Mouse (Mus musculus): ENCODE data around the gene Gm14214. TPM values are rescaled to one million over a fixed set of nuclear protein-coding genes. Genes with fewer than 3 reads are reported as not detected.

Gm14214 gene
- polyA plus RNA-seq, 1 experiment from 2014 or later = not detected

DNA sequence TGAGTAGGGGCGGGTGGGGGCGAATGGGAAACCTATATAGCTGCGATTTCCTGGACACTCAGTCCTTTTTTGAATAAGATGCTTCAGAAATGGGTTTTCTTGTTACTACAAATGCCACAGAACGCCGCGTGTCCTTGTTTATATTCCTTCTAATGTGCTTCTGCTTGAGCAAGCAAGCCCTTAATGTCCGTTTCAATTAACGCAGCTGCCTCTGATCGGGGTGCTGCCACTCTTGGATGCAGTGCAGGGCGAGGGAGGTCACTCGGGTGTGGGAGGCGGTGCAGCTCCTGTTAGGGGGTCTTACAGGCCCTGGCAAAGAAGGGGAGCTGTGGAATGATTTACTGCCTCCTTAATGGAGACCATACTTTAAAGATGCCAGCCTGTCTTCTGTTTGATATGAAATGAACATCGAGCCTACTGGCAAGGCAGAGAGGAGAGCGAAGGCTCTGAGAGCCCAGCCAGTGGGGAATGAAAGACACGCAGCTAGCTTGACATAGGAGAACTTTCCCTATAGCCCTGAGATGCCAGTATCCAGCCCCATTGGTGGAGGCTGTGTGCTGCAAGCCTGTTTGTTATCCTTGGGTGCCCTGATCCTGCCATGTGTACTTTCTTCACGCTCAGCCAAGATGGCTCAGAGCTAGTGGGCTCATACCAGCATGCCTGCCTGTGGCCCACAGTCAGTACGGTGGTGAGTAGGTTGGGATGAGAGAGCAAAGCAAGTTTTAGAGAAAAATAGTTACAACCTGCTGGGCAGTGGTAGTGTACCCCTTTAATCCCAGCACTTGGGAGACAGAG lies 13.2 kb upstream of the Gm14214 start:
- Histone ChIP-seq H3K4me1 (ENCODE audit: control insufficient read depth, insufficient read depth, low read length) (peaks cover 11% of the 10 kb centered on the region), H3K9me3 (ENCODE audit: control insufficient read depth, low read length) (no peaks in the 10 kb centered on the region), H3K9ac (ENCODE audit: low read depth, low read length) (no peak overlapping the region), H3K27me3 (replicated peaks; ENCODE audit: control insufficient read depth, insufficient read depth, low read length) (no peaks in the 10 kb centered on the region), H3K4me2 (ENCODE audit: low read depth, low read length) (no peak overlapping the region), H3K4me3 (ENCODE audit: low read depth, low read length) (no peak overlapping the region), H3K36me3 (ENCODE audit: control insufficient read depth, insufficient read depth, low read length) (no peaks in the 10 kb centered on the region), H3K27ac (replicated peaks; ENCODE audit: low read depth, low read length) (no peak overlapping the region)
- ATAC-seq (ENCODE audit: low read depth) (no peak), DNase-seq (ENCODE audit: low spot score) (peak; percentile 33)
- 79% methylated on average over 17 of the region's 17 CpGs for WGBS

DNA sequence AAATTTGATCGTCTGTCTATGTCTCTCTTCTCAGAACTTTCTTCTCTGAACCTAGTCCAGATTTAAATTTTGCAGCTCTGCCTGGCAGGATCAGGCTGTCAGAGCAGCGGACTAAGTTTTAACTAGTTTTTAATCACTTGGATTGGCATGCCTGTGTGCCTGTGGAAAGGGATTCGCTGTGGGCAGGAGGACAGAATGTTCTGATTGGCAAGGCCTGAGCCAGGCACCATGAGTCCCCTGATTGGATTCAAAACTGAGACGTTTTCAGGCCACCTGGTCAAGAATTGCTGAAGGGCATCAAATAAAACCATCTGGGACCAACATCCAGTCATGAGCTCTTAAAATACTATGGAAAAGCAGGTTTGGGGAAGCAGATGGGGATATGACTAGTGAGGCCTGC lies 12.5 kb upstream of the Gm14214 start:
- Histone ChIP-seq H3K9ac (ENCODE audit: low read depth, low read length) (no peak overlapping the region), H3K4me3 (ENCODE audit: low read depth, low read length) (no peak overlapping the region), H3K36me3 (ENCODE audit: control insufficient read depth, insufficient read depth, low read length) (no peaks in the 10 kb centered on the region), H3K4me2 (ENCODE audit: low read depth, low read length) (no peak overlapping the region), H3K9me3 (ENCODE audit: control insufficient read depth, low read length) (no peaks in the 10 kb centered on the region), H3K27me3 (replicated peaks; ENCODE audit: control insufficient read depth, insufficient read depth, low read length) (no peaks in the 10 kb centered on the region), H3K4me1 (ENCODE audit: control insufficient read depth, insufficient read depth, low read length) (peaks cover 11% of the 10 kb centered on the region), H3K27ac (replicated peaks; ENCODE audit: low read depth, low read length) (no peak overlapping the region)
- DNase-seq (ENCODE audit: low spot score) (no peak), ATAC-seq (ENCODE audit: low read depth) (no peak)
- 57% methylated on average over 4 of the region's 4 CpGs for WGBS

DNA sequence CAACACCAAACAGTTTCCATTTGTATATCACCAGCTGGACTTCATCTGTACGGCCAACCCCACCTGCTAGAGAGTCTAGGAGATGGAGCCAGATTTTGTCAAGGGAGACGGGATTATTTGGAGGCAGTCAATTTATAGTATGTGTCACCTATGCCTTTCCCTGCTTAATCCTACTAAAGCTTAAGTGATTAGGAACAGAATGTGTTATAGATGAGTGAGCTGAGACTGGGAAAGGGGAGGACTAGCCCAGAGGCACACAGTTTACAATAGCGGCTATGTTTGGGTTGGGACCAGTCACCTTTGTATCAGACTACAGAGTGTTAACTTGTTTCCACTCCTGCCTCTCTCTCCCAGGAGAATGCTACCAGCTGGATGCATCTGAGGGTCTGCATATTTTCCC lies 9.8 kb upstream of the Gm14214 start:
- no peaks in the 10 kb centered on the region for H3K9me3 ChIP-seq (ENCODE audit: control insufficient read depth, low read length)
- 35% methylated on average over 3 of the region's 3 CpGs for WGBS
- H3K4me3 ChIP-seq (ENCODE audit: low read depth, low read length) = no peak overlapping the region

DNA sequence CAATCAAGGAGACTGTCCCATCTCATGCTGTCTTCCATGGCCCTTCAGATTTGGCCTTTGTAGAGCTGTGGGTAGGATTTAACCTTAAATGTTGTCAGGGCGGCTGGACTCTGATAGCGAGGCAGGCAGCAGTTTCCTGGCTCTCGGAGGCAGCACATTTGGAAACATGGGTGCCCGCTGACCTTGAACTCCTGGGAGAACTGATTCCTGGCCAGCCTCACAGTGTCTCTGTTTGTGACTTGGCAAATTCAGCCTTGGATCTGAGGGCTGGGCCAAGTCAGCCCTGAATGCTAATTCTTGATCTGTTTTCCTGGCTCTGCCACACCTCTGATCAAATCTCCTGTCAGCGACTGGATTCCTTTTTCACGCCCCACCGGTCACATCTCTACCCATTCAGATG lies 6.7 kb upstream of the Gm14214 start:
- Histone ChIP-seq H3K9me3 (ENCODE audit: control insufficient read depth, low read length) (no peaks in the 10 kb centered on the region), H3K27me3 (replicated peaks; ENCODE audit: control insufficient read depth, insufficient read depth, low read length) (no peaks in the 10 kb centered on the region), H3K9ac (ENCODE audit: low read depth, low read length) (no peak overlapping the region), H3K4me1 (ENCODE audit: control insufficient read depth, insufficient read depth, low read length) (no peaks in the 10 kb centered on the region), H3K27ac (replicated peaks; ENCODE audit: low read depth, low read length) (no peak overlapping the region), H3K4me2 (ENCODE audit: low read depth, low read length) (no peak overlapping the region), H3K4me3 (ENCODE audit: low read depth, low read length) (no peak overlapping the region), H3K36me3 (ENCODE audit: control insufficient read depth, insufficient read depth, low read length) (no peaks in the 10 kb centered on the region)
- no peak for ATAC-seq (ENCODE audit: low read depth)
- no peak for DNase-seq (ENCODE audit: low spot score)
- 72% methylated on average over 7 of the region's 7 CpGs for WGBS

More for the DNA sequence above, 9.8 kb upstream of the Gm14214 start:
- no peaks in the 10 kb centered on the region for H3K36me3 ChIP-seq (ENCODE audit: control insufficient read depth, insufficient read depth, low read length)
- no peak overlapping the region for H3K9ac ChIP-seq (ENCODE audit: low read depth, low read length)
- peaks cover 3% of the 10 kb centered on the region for H3K4me1 ChIP-seq (ENCODE audit: control insufficient read depth, insufficient read depth, low read length)
- H3K27me3 ChIP-seq (replicated peaks; ENCODE audit: control insufficient read depth, insufficient read depth, low read length) = no peaks in the 10 kb centered on the region
- no peak overlapping the region for H3K27ac ChIP-seq (replicated peaks; ENCODE audit: low read depth, low read length)
- ATAC-seq (ENCODE audit: low read depth) = no peak
- DNase-seq (ENCODE audit: low spot score) = no peak
- H3K4me2 ChIP-seq (ENCODE audit: low read depth, low read length) = no peak overlapping the region

DNA sequence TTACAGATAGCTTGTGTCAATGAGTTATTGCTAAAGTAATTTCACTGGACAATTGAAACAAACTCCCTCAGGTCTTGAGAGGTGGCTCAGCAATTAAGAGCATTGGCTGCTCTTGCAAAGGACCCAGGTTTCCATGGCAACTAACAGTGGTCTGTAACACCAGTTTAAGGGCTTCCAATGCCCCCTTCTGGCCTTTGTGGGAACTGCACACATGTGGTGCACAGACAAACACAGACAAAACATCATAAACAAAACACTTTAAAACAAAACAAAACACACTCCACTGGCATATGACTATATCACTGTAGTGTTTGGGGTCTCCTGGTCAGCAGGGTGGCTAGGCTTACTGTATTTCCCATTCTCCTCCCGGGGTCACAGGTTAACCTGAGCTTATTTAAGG lies 4.2 kb upstream of the Gm14214 start:
- ATAC-seq (ENCODE audit: low read depth) = no peak
- H3K4me2 ChIP-seq (ENCODE audit: low read depth, low read length) = no peak overlapping the region
- 85% methylated on average over 1 of the region's 1 CpGs for WGBS
- no peak overlapping the region for H3K9ac ChIP-seq (ENCODE audit: low read depth, low read length)
- H3K27ac ChIP-seq (replicated peaks; ENCODE audit: low read depth, low read length) = no peak overlapping the region
- H3K4me3 ChIP-seq (ENCODE audit: low read depth, low read length) = no peak overlapping the region
- H3K27me3 ChIP-seq (replicated peaks; ENCODE audit: control insufficient read depth, insufficient read depth, low read length) = no peaks in the 10 kb centered on the region
- no peaks in the 10 kb centered on the region for H3K4me1 ChIP-seq (ENCODE audit: control insufficient read depth, insufficient read depth, low read length)
- no peak for DNase-seq (ENCODE audit: low spot score)
- H3K9me3 ChIP-seq (ENCODE audit: control insufficient read depth, low read length) = no peaks in the 10 kb centered on the region
- no peaks in the 10 kb centered on the region for H3K36me3 ChIP-seq (ENCODE audit: control insufficient read depth, insufficient read depth, low read length)

DNA sequence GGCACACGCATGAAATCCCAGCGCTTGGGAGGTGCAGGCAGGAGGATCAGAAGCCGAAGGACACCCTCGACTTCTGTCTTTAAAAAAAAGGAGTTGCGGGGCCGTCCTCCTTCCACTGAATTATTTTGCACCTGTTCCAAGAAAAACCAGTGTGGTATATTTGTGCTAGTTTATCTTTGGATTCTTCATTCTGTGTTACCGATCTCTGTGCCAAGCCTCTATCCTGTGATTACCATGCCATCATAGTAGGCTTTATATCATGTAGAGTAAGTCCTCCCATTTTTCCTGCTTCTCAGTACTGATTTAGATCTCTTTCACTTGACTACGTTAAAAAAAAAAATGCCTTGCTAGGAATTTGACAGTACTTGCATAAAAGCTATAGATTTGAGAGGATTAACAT lies 1.8 kb upstream of the Gm14214 start:
- Histone ChIP-seq H3K9me3 (ENCODE audit: control insufficient read depth, low read length) (no peaks in the 10 kb centered on the region), H3K4me2 (ENCODE audit: low read depth, low read length) (no peak overlapping the region), H3K27ac (replicated peaks; ENCODE audit: low read depth, low read length) (no peak overlapping the region), H3K4me3 (ENCODE audit: low read depth, low read length) (no peak overlapping the region), H3K27me3 (replicated peaks; ENCODE audit: control insufficient read depth, insufficient read depth, low read length) (no peaks in the 10 kb centered on the region), H3K4me1 (ENCODE audit: control insufficient read depth, insufficient read depth, low read length) (no peaks in the 10 kb centered on the region), H3K9ac (ENCODE audit: low read depth, low read length) (no peak overlapping the region), H3K36me3 (ENCODE audit: control insufficient read depth, insufficient read depth, low read length) (no peaks in the 10 kb centered on the region)
- DNase-seq (ENCODE audit: low spot score) (no peak), ATAC-seq (ENCODE audit: low read depth) (no peak)
- WGBS = 71% methylated on average over 8 of the region's 8 CpGs

DNA sequence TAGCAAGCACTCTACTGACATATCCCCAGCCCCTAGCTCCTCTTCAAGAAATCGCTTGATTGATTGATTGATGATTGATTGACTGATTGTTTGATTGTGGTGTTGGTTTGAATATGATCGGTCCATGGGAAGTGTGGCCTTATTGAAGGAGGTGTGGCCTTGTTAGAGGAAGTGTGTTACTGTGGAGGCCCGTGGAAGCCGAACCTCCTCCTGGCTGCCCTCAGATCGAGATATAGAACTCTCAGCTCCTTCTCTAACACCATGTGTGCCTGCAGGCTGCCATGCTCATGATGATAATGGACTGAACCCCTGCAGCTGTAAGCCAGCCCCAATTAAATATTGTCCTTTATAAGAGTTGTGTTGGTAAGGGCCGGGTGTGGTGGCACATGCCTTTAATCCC lies 2.8 kb downstream of the Gm14214 start:
- DNase-seq (ENCODE audit: low spot score) = no peak
- Histone ChIP-seq H3K27ac (replicated peaks; ENCODE audit: low read depth, low read length) (no peak overlapping the region), H3K9ac (ENCODE audit: low read depth, low read length) (no peak overlapping the region), H3K4me1 (ENCODE audit: control insufficient read depth, insufficient read depth, low read length) (peaks cover 8% of the 10 kb centered on the region; the same call in 1 of the 2 replicates), H3K36me3 (ENCODE audit: control insufficient read depth, insufficient read depth, low read length) (no peaks in the 10 kb centered on the region), H3K4me2 (ENCODE audit: low read depth, low read length) (no peak overlapping the region), H3K4me3 (ENCODE audit: low read depth, low read length) (no peak overlapping the region), H3K27me3 (replicated peaks; ENCODE audit: control insufficient read depth, insufficient read depth, low read length) (no peaks in the 10 kb centered on the region), H3K9me3 (ENCODE audit: control insufficient read depth, low read length) (no peaks in the 10 kb centered on the region)
- no peak for ATAC-seq (ENCODE audit: low read depth)
- 96% methylated on average over 6 of the region's 6 CpGs for WGBS

DNA sequence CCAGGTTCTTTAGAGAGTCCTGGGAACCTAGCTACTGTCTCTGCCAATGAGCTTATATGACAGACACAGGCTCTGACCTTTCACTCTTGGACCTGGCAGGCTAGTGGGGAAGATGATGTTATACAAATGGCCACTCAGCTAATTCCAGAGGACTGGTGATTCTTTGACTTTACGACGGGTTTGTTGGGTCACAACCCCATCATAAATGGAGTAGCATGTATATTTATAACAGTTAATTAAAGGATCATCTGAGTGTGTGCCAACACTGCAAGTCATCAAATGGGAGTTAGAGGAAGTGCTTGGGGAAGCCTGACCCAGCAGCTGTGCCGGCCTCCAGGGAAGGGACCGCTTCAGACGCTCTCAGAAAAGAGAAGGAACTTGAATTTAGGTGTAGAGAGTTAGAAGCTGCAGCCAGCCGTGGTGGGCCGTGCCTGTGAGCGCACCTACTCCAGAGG lies 4.2 kb downstream of the Gm14214 start:
- Histone ChIP-seq H3K4me1 (ENCODE audit: control insufficient read depth, insufficient read depth, low read length) (peaks cover 8% of the 10 kb centered on the region; the same call in 1 of the 2 replicates), H3K4me3 (ENCODE audit: low read depth, low read length) (no peak overlapping the region), H3K27me3 (replicated peaks; ENCODE audit: control insufficient read depth, insufficient read depth, low read length) (no peaks in the 10 kb centered on the region), H3K9me3 (ENCODE audit: control insufficient read depth, low read length) (no peaks in the 10 kb centered on the region; the same call in 1 of the 2 replicates), H3K9ac (ENCODE audit: low read depth, low read length) (no peak overlapping the region), H3K36me3 (ENCODE audit: control insufficient read depth, insufficient read depth, low read length) (no peaks in the 10 kb centered on the region), H3K4me2 (ENCODE audit: low read depth, low read length) (no peak overlapping the region), H3K27ac (replicated peaks; ENCODE audit: low read depth, low read length) (no peak overlapping the region)
- ATAC-seq (ENCODE audit: low read depth) = no peak
- DNase-seq (ENCODE audit: low spot score) = no peak
- WGBS = 72% methylated on average over 8 of the region's 8 CpGs

All from embryonic facial prominence, embryonic 14.5 days (tissue).